Mouse (Mus musculus) splenic B cell, adult 2 months (primary cell): ENCODE measurements at regions not wholly inside any gene's neighbourhood (a gene's known extent, or its start where the extent isn't known, plus 50 kb on each side); places are given as distances from the start of the nearest gene placed in this dataset.

Source experiments
- DNase-seq: peaks from one replicate; pipeline ENCODE4 v3.0.0-alpha.2; 2011; ENCODE audit warnings: low read depth, low spot score
- H3K27me3 ChIP-seq: 2 replicates; pipeline ENCODE4 v1.6.1; 2012; ENCODE audit warnings: mild to moderate bottlenecking, low read length, moderate library complexity, mixed read lengths; ENCODE audit not compliant: control insufficient read depth, poor library complexity, insufficient read depth, severe bottlenecking
- H3K36me3 ChIP-seq: 2 replicates; pipeline ENCODE4 v1.6.1; 2012; ENCODE audit warnings: mild to moderate bottlenecking, low read length, moderate library complexity, mixed read lengths; ENCODE audit not compliant: control insufficient read depth, poor library complexity, insufficient read depth, severe bottlenecking

DNA sequence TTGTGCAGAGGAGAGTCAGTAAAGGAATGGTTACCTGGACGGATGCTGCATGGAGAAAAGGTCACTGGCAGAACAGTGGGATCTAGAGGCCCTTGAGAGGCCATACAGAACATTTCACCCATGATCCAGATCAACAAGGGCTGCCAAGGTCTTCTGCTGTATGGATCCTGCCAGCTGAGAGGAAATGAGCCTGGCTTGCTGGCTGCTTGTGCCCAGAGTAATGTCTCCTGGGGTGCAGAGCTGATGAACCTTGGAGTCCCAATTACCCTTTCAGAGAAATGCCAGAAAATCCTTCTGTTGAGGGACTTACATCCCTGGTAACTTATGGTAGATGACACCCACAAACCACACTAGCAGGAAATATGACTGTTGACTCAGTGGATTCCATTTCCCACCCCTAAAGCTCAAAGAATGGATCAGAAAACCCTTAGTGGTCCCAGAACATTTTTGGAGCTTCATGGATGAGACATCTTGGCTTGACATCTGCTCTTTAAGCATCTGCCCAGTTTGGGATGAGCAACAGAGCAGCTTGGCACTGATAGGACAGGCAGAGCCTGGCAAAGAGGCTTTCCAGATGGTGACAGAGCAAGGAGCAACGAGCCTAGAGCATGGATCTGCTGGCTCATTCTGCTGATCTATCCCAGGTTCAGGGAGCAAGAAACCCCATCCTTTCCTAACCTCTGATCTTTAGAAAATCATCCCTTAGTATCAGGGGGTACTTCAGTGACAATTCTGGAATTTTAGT is 416.6 kb downstream of the Adra2a start:
- no peak for DNase-seq
- H3K27me3 ChIP-seq: no peaks in the 10 kb centered on the region
- no peaks in the 10 kb centered on the region for H3K36me3 ChIP-seq

DNA sequence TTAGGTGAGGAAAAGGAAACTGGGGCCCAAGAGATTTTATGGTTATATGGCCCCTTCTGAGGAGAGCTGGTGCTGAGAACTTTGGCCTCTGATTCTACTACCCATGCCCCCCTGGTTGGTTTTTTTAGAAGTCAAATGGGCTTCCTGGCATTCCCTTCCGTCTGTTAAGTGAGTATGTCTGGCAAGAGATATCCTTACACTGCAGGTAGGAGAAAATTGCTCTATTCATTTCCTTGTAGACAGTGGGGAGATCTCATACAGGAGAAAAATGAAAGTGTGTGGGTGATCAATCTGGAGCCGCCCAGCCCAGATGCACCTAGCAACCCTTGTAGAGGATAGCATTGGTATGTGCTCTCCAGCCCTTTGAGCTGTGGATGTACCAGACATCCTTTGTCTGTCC is 418.5 kb downstream of the Adra2a start:
- Histone ChIP-seq H3K36me3 (no peaks in the 10 kb centered on the region), H3K27me3 (no peaks in the 10 kb centered on the region)
- DNase-seq: no peak

- no peaks in the 10 kb centered on the region for H3K36me3 ChIP-seq
- no peaks in the 10 kb centered on the region for H3K27me3 ChIP-seq
- DNase-seq: no peak
Observed at GRCm38 (mm10) chr19:54470034-54470433, 426.1 kb downstream of the Adra2a start.

GRCm38 (mm10) chr19:54498066-54498465 is 454.1 kb downstream of the Adra2a start:
- DNase-seq: no peak
- no peaks in the 10 kb centered on the region for H3K36me3 ChIP-seq
- H3K27me3 ChIP-seq: no peaks in the 10 kb centered on the region

DNA sequence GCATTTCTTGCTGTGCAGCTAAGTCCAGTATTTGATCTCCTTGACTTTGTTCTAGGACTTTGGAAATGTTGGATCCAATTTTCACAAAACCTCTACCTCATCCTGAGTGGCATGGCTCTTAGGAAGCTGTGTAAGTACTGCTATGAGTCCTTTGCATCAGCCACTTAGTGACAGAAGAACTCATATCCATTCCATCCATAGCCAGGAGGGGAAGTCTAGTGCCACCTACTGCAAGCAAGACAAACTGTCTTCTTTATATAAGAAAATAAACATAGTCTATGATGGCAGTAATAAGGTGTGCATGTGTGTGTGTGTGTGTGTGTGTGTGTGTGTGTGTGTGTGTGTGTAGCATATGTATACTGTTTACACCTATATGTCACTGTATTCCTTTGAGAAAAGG is 489.9 kb downstream of the Adra2a start:
- no peak for DNase-seq
- H3K36me3 ChIP-seq: no peaks in the 10 kb centered on the region
- H3K27me3 ChIP-seq: no peaks in the 10 kb centered on the region

DNA sequence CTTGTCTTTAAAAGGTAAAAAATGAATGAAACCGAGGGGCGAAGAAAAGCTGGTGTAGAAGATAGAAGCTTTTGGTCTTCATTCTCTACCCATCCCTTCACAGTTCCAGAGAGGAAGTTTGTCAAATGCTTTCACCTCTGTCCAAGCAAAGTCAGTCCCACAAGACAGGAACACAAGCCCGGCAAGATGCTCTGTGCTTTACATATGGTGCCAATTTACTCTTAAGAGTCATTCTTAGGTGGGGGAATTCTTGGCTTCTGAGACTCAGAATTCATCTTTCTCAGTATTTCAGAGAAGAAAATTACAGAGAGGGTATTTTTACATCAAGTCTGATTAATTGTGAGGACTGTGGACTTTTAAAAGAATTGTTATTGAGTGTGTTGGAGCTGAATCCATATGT is 511.4 kb downstream of the Adra2a start:
- DNase-seq: no peak

DNA sequence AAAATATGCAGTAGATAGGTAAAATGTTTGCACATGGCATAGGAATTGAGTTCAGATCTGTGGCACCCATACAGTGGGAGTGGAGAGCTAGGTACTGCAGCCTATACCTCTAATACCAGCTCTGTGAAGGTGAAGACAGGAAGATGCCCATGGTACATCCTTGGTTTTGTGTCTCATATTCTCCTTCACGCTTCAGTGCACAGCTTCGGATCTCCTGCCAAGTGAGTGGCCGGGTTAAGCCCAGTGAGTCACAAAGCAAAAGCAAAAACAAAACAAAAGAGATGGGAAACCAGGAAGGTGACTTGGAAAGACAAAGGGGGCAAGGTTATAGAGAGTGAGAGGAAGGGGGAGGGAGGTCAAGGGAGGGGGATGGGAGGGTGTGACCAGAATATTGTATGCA is 514.0 kb downstream of the Adra2a start:
- H3K36me3 ChIP-seq: no peaks in the 10 kb centered on the region
- no peak for DNase-seq

More for the DNA sequence above, 511.4 kb downstream of the Adra2a start:
- Histone ChIP-seq H3K27me3 (no peaks in the 10 kb centered on the region), H3K36me3 (no peaks in the 10 kb centered on the region)

DNA sequence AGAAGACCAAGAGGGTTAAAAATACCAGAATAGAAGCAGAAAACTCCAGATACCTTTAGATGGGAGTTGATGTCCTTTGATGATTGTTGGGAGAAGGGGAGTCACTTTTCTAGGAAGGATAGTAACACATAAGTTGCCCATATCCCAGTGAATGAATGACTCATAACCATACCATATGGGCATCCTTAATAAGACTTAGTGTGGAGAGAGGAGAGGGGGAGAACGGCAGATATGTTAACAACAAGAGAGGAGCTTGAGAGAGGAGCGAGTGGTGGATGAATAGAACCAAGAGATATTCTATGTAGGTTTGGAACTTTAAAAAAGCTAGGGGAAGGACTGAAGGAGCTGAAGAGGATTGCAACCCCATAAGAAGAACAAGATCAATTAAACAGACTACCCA is 539.6 kb downstream of the Adra2a start:
- Histone ChIP-seq H3K36me3 (no peaks in the 10 kb centered on the region), H3K27me3 (no peaks in the 10 kb centered on the region)
- no peak for DNase-seq

More for the DNA sequence above, 514.0 kb downstream of the Adra2a start:
- no peaks in the 10 kb centered on the region for H3K27me3 ChIP-seq

DNA sequence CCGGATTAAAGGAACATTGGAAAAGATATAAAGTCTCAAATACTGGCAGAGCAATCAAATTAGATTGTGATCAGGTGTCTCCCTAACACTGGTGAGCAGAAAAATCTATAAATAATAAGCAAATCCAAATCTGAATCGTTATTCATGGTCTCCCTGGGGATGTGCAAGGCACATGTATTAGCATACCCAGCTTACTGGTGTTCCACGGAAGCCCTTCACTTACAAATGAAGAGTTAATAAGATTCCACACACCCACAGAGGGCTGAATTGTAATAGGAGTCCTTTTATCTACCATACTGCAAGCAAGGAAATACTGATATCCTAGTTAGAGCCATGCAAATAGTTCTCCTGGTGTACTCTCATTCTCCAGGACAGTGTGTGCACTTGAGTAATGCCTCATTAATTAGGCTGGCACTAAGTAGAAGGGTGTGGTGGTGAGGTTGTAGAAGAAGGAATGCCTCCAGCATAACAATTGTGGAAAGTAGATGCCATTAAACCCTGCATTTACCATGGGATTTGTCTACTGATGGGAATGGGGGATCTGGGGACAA is 540.8 kb downstream of the Adra2a start:
- DNase-seq: no peak
- Histone ChIP-seq H3K27me3 (no peaks in the 10 kb centered on the region), H3K36me3 (no peaks in the 10 kb centered on the region)

DNA sequence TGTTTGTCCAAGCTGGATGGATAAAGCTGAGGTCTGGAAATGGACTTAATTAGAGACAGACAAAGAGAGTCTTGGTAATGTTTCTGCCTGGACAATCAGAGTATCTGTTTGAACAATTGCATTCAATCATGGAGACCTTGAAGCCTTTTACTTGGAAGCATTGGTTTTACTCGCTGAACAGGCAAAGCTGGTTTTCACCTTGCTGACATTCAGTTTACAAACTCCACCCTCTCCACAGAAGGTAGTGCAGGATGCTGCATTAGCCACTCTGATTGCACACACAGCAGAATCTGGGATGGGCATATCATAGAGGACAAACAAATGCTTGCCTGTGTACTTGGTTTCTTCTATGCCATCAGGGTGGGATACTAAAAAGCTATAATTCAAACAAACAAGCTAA is 541.4 kb downstream of the Adra2a start:
- no peaks in the 10 kb centered on the region for H3K36me3 ChIP-seq
- DNase-seq: no peak
- H3K27me3 ChIP-seq: no peaks in the 10 kb centered on the region

DNA sequence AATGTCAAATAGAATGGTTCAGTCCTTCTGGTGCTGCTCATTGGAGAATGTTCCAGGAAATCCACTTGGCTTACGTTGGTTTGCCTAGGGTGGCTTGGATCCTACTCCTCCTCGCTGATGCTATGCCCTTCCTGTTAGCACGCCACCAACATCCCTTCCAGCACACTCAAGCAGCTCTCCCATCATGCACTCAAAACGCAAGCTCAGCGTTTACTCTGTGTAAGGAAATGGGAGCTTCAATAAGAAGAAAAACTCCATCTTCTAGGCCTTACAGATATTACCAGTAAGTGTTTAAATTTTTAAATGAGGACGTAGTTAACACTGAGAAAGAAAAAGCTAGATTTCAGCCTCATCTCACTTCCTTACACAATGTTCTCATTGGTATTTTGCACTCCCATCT is 523.7 kb downstream of the Gpam start:
- Histone ChIP-seq H3K36me3 (no peaks in the 10 kb centered on the region), H3K27me3 (no peaks in the 10 kb centered on the region; the same call in 1 of the 2 replicates)
- DNase-seq: no peak

DNA sequence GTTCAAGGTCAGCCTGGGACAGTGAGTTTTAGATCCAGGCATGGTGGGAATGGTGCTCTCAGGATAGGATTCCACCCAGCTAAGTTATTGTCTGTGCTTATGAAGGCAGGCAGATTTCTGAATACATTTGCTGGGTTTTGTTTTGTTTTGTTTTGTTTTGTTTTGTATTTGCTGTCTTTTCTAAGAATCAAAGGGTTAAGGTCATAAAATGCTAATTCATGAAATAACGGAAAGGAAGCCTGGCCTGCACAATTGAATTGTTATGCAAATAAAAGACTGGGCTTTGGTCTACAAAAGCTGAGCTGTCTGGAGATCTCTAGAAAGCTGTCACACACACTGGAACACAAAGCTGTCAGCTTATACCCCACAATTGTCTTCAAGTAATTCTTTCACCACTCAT is 521.7 kb downstream of the Gpam start:
- no peak for DNase-seq
- H3K27me3 ChIP-seq: no peaks in the 10 kb centered on the region; the same call in 1 of the 2 replicates
- H3K36me3 ChIP-seq: no peaks in the 10 kb centered on the region

DNA sequence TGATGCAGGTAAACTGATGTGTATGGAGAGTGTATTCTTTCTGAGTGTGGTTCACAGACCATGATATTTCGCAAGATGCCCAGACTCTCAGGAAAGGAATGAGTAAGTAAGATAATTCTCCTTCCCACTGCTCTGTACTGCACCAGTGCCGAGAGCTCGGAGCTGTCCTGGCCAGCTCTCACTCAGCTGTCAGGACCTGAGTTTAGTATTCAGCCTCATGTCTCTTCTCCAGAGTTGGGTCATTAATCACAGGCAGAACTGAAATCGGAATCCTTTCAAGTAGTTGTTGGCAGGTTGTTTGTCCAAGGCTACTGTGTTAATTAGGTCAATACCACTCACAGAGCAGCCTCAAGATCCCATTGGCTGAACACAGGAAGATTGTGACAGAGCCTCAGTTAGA is 510.1 kb downstream of the Gpam start:
- no peak for DNase-seq
- H3K27me3 ChIP-seq: no peaks in the 10 kb centered on the region

More for the DNA sequence above, 510.1 kb downstream of the Gpam start:
- H3K36me3 ChIP-seq: no peaks in the 10 kb centered on the region
